ENCODE assay signal across 25 mouse cellular contexts in genomic region chr8:124548187-124548586, GRCm38 (mm10). TPM values are rescaled to one million over a fixed set of nuclear protein-coding genes. Genes with fewer than 3 reads are reported as not detected.
"Had no signal": no experiment of that assay in that cellular context is flagged by ENCODE, and none has a peak within 500 bp of the region (broad histone marks: within the 10 kb centered on the region; RNA-seq: fewer than 3 reads in every experiment).

No protein-coding gene starts in this region.

- H3K27me3 ChIP-seq: kidney, embryonic 15.5 days; limb, embryonic 12.5 days; limb, embryonic 15.5 days; lung, embryonic 15.5 days; megakaryocyte, embryonic 14.5 days; midbrain, embryonic 13.5 days; neural tube, embryonic 12.5 days; stomach, embryonic 15.5 days had no signal

- H3K4me3 ChIP-seq: kidney, embryonic 15.5 days; limb, embryonic 12.5 days; limb, embryonic 15.5 days; lung, embryonic 15.5 days; megakaryocyte, embryonic 14.5 days; midbrain, embryonic 10.5 days; midbrain, embryonic 13.5 days; neural tube, embryonic 12.5 days; stomach, embryonic 15.5 days had no signal

- H3K4me1 ChIP-seq: kidney, embryonic 15.5 days; limb, embryonic 12.5 days; limb, embryonic 15.5 days; lung, embryonic 15.5 days; megakaryocyte, embryonic 14.5 days; midbrain, embryonic 10.5 days; midbrain, embryonic 13.5 days; neural tube, embryonic 12.5 days; stomach, embryonic 15.5 days had no signal

- DNase-seq: kidney, adult 11 months; kidney, adult 8-10 months; kidney, postnatal 10 days; layer of hippocampus, adult 9-11 months; left cerebral cortex, postnatal 4 days; liver, postnatal 0 days; lung, postnatal 10 days; lung, postnatal 36 days; right cerebral cortex, adult 18-20 months; right cerebral cortex, postnatal 25 days; spleen, adult 18-20 months; thymus, postnatal 36 days had no signal

- H3K4me2 ChIP-seq: kidney, embryonic 15.5 days; limb, embryonic 12.5 days; limb, embryonic 15.5 days; liver, embryonic 11.5 days; lung, embryonic 15.5 days; midbrain, embryonic 13.5 days; neural tube, embryonic 12.5 days; stomach, embryonic 15.5 days had no signal

- H3K27ac ChIP-seq: kidney, embryonic 15.5 days; limb, embryonic 12.5 days; limb, embryonic 15.5 days; liver, embryonic 14.5 days; lung, embryonic 15.5 days; midbrain, embryonic 10.5 days; midbrain, embryonic 13.5 days; neural tube, embryonic 12.5 days; stomach, embryonic 15.5 days had no signal

- H3K9ac ChIP-seq: kidney, embryonic 15.5 days; limb, embryonic 12.5 days; limb, embryonic 15.5 days; liver, embryonic 14.5 days; liver, postnatal 0 days; lung, embryonic 15.5 days; midbrain, embryonic 13.5 days; neural tube, embryonic 12.5 days; stomach, embryonic 15.5 days had no signal

- ATAC-seq: liver, postnatal 0 days; midbrain, embryonic 13.5 days had no signal

- H3K9me3 ChIP-seq: kidney, embryonic 15.5 days; limb, embryonic 12.5 days; limb, embryonic 15.5 days; lung, embryonic 15.5 days; megakaryocyte, embryonic 14.5 days; midbrain, embryonic 10.5 days; midbrain, embryonic 13.5 days; neural tube, embryonic 12.5 days; stomach, embryonic 15.5 days had no signal

RNA-seq across cellular contexts. Expression of gene Agt, which starts 21.3 kb away (rescaled TPM):
- total RNA-seq: neutrophil, adult 5-6 weeks had no signal
- polyA plus RNA-seq: limb, embryonic 12.5 days; midbrain, embryonic 10.5 days; midbrain, embryonic 13.5 days had no signal

RNA-seq across cellular contexts. Expression of gene Capn9, which starts 27.7 kb away (rescaled TPM):
- total RNA-seq: left cerebral cortex, postnatal 14 days; neutrophil, adult 5-6 weeks had no signal
- polyA plus RNA-seq: limb, embryonic 12.5 days; liver, embryonic 11.5 days; liver, embryonic 14.5 days; liver, postnatal 0 days; midbrain, embryonic 10.5 days; neural tube, embryonic 12.5 days had no signal
